Mouse (Mus musculus) lung, adult 2 months (tissue): ENCODE data around the gene Eid1. TPM values are rescaled to one million over a fixed set of nuclear protein-coding genes. Genes with fewer than 3 reads are reported as not detected.

Source experiments
- DNase-seq: peaks from one replicate; pipeline ENCODE4 v3.0.0; 2022
- H3K4me1 ChIP-seq: fragments of 200-500 bp; 2 replicates; pipeline ENCODE4 v1.6.1; 2011; ENCODE audit warnings: low read length; ENCODE audit not compliant: control insufficient read depth, insufficient read depth
- H3K4me3 ChIP-seq: fragments of 200-500 bp; replicated peaks from 2 replicates; pipeline ENCODE3; 2011; ENCODE audit warnings: low read depth, mild to moderate bottlenecking, control low read depth, low read length; ENCODE audit errors: extremely low read depth
- CTCF ChIP-seq: fragments of 200-500 bp; IDR thresholded peaks from 2 replicates; pipeline ENCODE4 v1.5.1; 2011; ENCODE audit warnings: mild to moderate bottlenecking, low read length, control low read depth; ENCODE audit not compliant: insufficient read depth
- POLR2A ChIP-seq: fragments of 200-500 bp; IDR thresholded peaks from 2 replicates; pipeline ENCODE4 v1.6.1; 2011; ENCODE audit warnings: low read depth, mild to moderate bottlenecking, control low read depth, low read length, borderline replicate concordance; ENCODE audit errors: extremely low read depth
- WGBS: fragments of 180-500 bp; shearing (Covaris S2); methylation state at CpG from one replicate; pipeline ENCODE4 v1.1.7; 2018; 5-methylcytosine and 5-hydroxymethylcytosine counted together
- polyA plus RNA-seq: library from polyadenylated mRNA; depleted of rRNA; stranded (reverse); fragments of >200 nt; gene quantifications from 2 replicates; pipeline ENCODE4 v1.2.3, GENCODE M21; 2012; rRNA removed

The Eid1 gene
- polyA plus RNA-seq, 1 experiment = 23.2 TPM

DNA sequence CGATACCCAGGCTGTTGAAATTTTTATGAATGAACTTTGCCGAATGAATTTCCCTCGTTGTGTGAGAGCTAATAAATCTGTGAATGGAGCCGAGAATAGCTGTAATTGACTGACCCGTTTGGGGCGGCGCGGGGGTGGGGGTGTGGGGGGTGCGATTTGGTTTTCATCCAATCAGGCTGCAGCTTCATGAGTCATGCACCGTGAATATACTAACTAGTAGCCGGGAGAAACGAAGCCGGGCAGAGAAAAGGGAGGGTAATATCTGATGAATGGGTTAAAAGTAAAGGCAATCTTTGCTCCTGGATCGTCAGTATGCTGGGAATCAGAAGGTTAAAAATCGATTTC, 51.2 kb downstream of the Eid1 start, which contains the start of gene Shc4:
TSS of gene Shc4 (minus strand) at position 63 of the 345 bp plus-strand sequence.
- DNase-seq = no peak
- Histone ChIP-seq H3K4me3 (peak within 1 kb of the TSS; percentile 29), H3K4me1 (peaks cover 5% of the 10 kb centered on the region)
- under 1% methylated on average over 15 of the region's 15 CpGs for WGBS
- TF ChIP-seq POLR2A (no peak), CTCF (no peak)

Other genes with a start within 250 kb of the Eid1 start
- gene Gm9913, start 168.0 kb upstream of the Eid1 start, polyA plus RNA-seq = 0.43 and 0.52 TPM in 2 replicates
- 20.2 and 30.6 TPM in 2 replicates for gene Fbn1, start 165.1 kb upstream of the Eid1 start, polyA plus RNA-seq
- 0.86 and 1.2 TPM in 2 replicates for gene Cep152, start 48.0 kb upstream of the Eid1 start, polyA plus RNA-seq
- 0.34 and 0.51 TPM in 2 replicates for gene Shc4, start 51.1 kb downstream of the Eid1 start, polyA plus RNA-seq
- gene Secisbp2l, start 109.8 kb downstream of the Eid1 start, polyA plus RNA-seq = 23.2 and 29.1 TPM in 2 replicates
- gene Galk2, start 186.0 kb downstream of the Eid1 start, polyA plus RNA-seq = 9.7 and 15.2 TPM in 2 replicates
- 4.2 and 9.4 TPM in 2 replicates for gene Cops2, start 186.0 kb downstream of the Eid1 start, polyA plus RNA-seq